Mouse (Mus musculus) adrenal gland (tissue): ENCODE data around the gene Vamp8.

Source experiments
- intact Hi-C: fragments of 180-260 bp; cut with DNase I; formaldehyde crosslinking; loops from one replicate; pipeline ENCODE4 v1.15.1; 2025

Vamp8 gene

GRCm38 (mm10) chr6:72356001-72356532, 34.4 kb downstream of the Vamp8 start:
- intact Hi-C loops = no loop called here

DNA sequence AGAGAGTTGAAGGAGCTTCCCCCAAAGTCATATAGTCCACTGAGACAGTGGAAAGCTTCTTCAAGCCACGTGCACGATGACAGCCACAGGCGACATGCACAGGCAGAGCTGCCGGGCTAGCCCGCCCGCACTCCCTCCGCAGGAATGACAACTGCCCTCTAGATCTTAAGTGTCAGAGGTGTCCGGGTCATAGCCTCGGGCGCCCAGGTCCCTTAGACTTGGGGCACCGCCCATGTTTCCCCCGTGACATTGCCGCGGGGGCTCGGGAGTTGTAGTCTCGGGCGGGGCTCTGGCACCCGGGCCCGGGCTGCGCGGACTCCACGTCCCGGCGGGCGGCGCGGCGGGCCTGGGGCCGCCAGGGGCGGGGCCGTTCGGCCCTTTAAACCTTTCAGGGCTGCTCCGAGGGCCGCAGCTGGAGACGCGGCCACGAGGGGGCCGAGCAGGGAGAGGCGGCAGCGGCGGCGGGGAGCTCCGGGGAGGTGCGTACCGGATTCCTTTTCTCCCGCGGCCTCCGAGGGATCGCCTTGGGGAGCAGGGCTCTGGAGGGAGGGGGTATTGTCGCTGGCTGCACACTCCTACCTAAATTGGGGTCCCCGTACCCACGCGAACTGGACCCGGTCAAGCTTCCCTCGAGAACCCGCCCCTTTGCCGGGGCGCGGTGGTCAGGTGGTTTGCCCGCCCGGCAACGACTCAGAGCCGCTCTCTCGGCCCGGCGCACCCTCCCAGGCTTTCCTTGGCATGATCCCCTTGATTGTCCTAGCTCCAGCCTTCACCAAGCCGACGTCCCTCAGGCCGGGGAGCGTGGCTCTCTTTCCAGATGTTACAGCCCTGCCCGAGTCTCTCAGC, 35.2 kb downstream of the Vamp8 start, which contains the start of gene Tmem150a:
Gene Tmem150a, plus strand, starts transcription at position 382 of the 846 bp plus-strand sequence.
- intact Hi-C loops = no loop called here

- intact Hi-C loops = no loop called here
These were observed 36.5 kb downstream of the Vamp8 start for GRCm38 (mm10) chr6:72354025-72354424.

DNA sequence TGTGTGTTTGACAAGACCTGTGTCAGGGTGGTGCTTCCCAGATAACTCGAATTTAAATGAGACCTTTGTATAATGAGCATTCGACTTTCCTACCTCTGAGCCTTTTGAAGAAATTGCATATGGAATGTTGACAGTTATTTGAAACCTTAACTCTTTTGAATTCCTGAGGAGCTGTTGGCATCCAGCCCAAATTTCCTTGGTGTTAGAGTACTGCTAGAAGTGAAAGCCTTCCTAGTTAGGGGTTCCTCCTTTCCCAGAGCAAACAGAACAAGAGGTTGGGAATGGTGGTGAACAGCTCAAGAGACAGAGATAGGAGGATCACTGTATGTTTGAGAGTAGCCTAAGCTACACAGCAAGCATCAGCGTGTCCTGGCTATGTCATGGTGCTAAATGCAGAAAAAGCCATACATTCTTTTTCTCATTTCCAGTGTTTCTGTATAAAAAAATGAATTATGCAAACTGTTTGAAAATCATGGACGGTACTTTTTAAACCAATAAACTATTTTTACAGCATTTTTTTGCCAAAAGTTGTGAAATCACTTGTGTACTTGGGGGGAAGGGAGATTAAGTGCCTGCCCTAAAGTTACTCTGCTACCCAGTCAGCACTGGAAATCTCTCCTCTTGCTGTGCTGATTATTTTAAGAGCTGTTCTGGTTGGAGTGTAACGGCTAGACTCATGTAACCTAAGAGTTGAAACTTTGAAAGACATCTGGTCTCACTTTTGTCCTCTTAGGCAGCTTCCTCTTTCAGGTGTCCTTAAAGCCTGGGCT, 37.7 kb downstream of the Vamp8 start:
- intact Hi-C loops = no loop called here

DNA sequence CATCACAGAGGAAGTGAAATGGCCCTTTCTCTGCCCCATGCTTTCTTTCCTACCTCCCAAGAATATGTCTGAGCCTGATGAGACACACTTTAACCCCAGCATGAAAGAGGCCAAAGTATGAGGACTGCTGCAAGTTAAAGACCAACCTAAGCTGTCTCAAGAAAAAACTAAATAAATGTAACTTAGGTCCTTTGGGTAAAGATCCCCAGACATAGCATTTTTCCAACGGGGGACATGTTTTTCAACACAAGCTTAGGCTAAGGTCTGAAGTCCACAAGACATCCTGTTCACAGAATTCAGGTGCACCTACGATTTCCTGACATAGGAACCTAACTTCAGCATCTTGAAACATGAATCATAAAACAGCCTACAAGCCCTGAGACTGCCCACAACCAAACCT, 40.3 kb downstream of the Vamp8 start:
- intact Hi-C loops = no loop called here

DNA sequence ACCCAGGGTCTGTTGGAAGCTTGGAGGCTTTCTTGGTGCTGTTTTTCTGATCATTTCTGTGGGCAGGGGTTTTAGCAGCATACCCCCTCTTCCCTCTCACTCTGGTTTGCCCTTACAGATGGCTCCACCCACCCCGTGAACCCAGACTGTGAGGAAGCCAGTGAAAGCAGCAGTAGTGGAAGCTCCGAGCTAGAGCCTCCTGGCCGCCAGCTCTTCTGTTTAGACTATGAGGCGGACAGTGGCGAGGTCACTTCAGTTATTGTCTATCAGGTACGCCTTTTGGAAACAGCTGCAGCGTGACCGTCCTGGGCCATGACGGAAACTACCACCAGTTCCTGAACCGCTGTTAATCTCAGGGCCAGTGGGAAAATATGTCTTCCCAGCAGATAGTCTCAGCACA, 42.1 kb downstream of the Vamp8 start:
- intact Hi-C loops = no loop called here

- intact Hi-C loops = no loop called here
These were observed 43.1 kb downstream of the Vamp8 start, which contains the start of gene 0610030E20Rik for GRCm38 (mm10) chr6:72347166-72347941. Gene 0610030E20Rik, plus strand, starts transcription at chr6:72347317.

GRCm38 (mm10) chr6:72346261-72346660, 44.2 kb downstream of the Vamp8 start:
- intact Hi-C loops = no loop called here

- intact Hi-C loops = no loop called here
These were observed 44.9 kb downstream of the Vamp8 start for GRCm38 (mm10) chr6:72345633-72346032.

DNA sequence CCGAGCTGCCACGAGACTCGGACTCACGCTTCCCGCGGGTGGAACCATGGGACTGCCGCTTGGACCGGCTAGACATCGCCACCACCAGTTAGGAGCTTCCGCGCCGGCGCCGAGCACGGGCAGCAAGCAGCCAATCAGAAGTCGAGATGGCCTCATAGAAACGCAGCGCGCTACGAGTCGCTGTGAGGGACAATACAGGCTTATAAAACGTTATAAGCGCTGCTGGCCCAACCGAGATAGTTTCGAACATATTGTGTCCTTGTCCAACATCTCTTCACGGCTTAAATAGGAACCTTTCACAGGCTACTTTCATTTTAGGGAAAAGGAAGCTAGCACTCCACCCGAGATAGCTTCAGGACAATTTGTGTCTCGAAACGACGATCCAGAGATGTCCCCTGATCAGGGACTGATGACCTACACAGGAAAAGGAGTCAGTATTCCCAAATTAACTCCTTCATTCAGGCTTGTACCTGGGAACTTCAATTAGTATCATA, 45.4 kb downstream of the Vamp8 start, which contains the start of gene Usp39:
Gene Usp39, minus strand, starts transcription at position 111 of the 494 bp plus-strand sequence.
- intact Hi-C loops = no loop called here

DNA sequence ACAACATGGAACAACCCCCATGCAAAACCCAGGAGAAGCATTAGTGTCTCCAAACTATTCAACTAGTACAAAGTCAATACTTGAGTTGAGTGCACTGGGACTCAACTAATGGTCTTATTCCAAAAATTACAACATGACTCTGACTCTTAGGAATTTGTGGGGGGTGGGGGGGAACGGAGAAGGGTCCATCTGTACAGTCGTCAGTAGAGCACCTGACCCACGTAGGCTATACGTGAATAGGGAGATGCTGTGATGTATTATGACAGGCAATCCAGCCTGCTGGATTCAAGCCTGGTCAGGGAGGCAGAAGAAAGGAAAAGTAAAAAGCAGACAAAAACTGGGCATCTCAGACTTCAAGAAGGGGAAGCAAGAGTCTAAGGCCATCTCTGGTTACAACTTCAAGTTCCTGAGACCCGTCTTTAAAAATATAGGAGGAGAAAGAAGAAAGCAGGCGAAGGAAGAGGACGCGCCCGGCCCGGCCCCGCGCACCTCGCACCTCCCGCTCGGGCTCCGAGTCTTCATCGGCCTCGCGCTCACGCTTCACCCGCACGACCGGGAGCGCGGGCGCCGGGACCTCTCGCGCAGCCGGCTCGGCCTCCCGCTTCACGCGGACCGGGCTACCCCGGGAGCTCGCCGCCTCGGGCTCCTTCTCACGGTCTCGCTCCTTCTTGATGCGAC, 46.0 kb downstream of the Vamp8 start:
- intact Hi-C loops = no loop called here

DNA sequence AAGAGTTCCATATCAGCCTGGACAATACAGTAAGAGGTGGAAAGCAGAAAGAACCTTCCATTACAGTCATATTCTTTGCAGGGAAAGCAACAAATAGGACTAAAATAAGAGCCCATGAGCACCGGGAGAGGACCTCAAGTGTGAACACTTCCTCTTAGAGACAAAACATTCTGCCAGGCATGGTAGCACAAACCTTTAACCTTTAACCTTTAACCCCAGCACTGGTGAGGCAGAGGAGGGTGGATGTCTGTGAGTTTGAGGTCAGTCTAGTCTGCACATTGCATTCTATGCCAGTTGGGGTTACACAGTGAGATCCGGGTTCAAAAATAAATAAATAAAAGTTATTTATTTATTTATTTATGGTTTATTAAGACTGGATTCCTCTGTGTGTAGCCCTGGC, 50.0 kb downstream of the Vamp8 start:
- intact Hi-C loops = no loop called here
